Comparison of ENCODE assay signal across 8 mouse cellular contexts in the genomic region with DNA sequence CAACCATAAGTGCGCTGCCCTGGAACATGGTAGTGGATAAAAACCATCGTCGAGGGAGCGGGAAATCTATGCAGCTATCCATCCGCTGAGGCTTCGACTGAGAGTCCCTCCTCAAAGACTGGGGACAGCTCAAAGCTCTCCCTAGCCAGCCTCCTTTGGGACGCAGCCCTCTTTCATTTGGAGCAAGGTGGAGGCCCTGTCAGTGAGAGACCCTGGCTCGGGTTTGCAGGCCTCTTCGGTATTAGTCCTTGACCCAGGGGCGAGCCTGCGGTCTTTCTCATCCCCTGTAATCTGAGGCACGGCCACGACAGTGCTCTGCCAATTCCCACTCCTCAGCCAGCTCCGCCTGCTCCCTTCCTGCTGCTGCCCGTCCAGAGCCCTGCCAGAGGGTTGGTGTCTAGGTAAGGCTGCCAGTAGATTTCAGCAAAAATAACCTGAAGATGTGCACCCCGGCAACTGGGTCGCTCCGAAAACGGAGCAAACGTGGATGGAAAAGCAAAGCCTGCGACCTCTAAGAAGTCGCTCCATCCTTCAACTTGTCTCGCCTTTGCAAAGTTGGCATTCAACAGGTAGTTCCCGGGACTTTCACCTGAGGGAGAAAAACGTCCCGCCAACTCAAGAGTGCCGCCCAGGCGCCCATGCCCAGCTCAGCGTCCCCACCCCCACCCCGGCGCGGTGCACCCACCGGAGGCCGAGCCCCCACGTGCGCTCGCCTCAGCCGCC. TPM values are rescaled to one million over a fixed set of nuclear protein-coding genes. Genes with fewer than 3 reads are reported as not detected.
A peak's percentile ranks its signal among the peaks of the same experiment; 100 is the strongest.
DNase-seq lines count a peak whose midpoint lies in the region; ATAC-seq lines count a peak whose summit lies in the region.

No protein-coding gene starts in this region.

- H3K4me1 ChIP-seq in heart, embryonic 14.5 days (ENCODE audit: control insufficient read depth in 2 of 2, insufficient read depth in 2 of 2, low read length in 2 of 2): peaks cover 9 to 18% of the 10 kb centered on the region in 2 experiments

- peak overlapping the region; percentile 90 for H3K9ac ChIP-seq in heart, embryonic 14.5 days (ENCODE audit: low read length)

- no peaks in the 10 kb centered on the region for H3K9me3 ChIP-seq in heart, embryonic 14.5 days (ENCODE audit: control insufficient read depth, low read length)

- no peaks in the 10 kb centered on the region for H3K36me3 ChIP-seq in heart, embryonic 14.5 days (ENCODE audit: control insufficient read depth, insufficient read depth, low read length)

- no peak for ATAC-seq in cerebellum, adult (ENCODE audit: insufficient number of reproducible peaks, low FRiP score, low TSS enrichment)
- ATAC-seq in heart, embryonic 14.5 days (ENCODE audit: insufficient number of reproducible peaks, insufficient read depth, low FRiP score, low read depth): no peak

- H3K4me3 ChIP-seq in heart, embryonic 14.5 days (ENCODE audit: control insufficient read depth in 1 of 2, insufficient read depth in 1 of 2, low read depth in 1 of 2, low read length in 2 of 2): peak overlapping the region; percentile 87 to 91

- WGBS in heart, embryonic 14.5 days: 1% methylated on average over 38 of the region's 38 CpGs

- peak overlapping the region in 1 of 2 experiments; percentile 85; a peak in 2 of 4 replicates for H3K27ac ChIP-seq in heart, embryonic 14.5 days (replicated peaks in 1 of 2; ENCODE audit: control insufficient read depth in 1 of 2, insufficient read depth in 1 of 2, low read depth in 2 of 2, low read length in 2 of 2)

- H3K4me2 ChIP-seq in heart, embryonic 14.5 days (ENCODE audit: low read length): peak overlapping the region; percentile 94

- H3K27me3 ChIP-seq in heart, embryonic 14.5 days (ENCODE audit: control insufficient read depth, insufficient read depth, low read length): no peaks in the 10 kb centered on the region

- DNase-seq in cerebellum, adult 11-12 months: peak; percentile 36
- peak; percentile 9 for DNase-seq in MEL-GATA-1-ER (ENCODE audit: extremely low read depth, low read depth)
- peak; percentile 65 for DNase-seq in embryo, embryonic 9.5 days (ENCODE audit: extremely low spot score)
- peak; percentile 40 for DNase-seq in kidney, postnatal 10 days
- DNase-seq in mesoderm, embryonic 11.5 days (ENCODE audit: low read depth, low spot score): peak; percentile 41
- peak; percentile 29 to 49 for DNase-seq in spleen, postnatal 10 days (ENCODE audit: low spot score in 2 of 2)

RNA-seq across cellular contexts. Expression of gene Znrf3, which starts 1.0 kb away (rescaled TPM):
- polyA plus RNA-seq in heart, embryonic 14.5 days (2014; fragmentation: Nextera tagmentation; extraction: Ambion mirVana): 7.2 and 7.5 TPM in 2 replicates

Comparison
In these comparisons a context has a peak if more than half of its experiments do, and no peak if none do; other contexts are left out.
1. DNase-seq: peak in every context shown above with its lines; median percentile 65 in embryo, embryonic 9.5 days; 41 in mesoderm, embryonic 11.5 days; 40 in kidney, postnatal 10 days; 39 in spleen, postnatal 10 days; 36 in cerebellum, adult 11-12 months; 9 in MEL-GATA-1-ER.